Mouse (Mus musculus) intestine, embryonic 15.5 days (tissue): Measurements from ENCODE around the gene Lrba. TPM values are rescaled to one million over a fixed set of nuclear protein-coding genes. Genes with fewer than 3 reads are reported as not detected.

ENCODE experiments used
- ATAC-seq: fragments of 200-750 bp; cut with Nextera tagmentation; 2 replicates; pipeline ENCODE4 v1.8.0; 2017; ENCODE audit warnings: moderate TSS enrichment, moderate library complexity
- H3K27ac ChIP-seq: fragments of 300-500 bp; sonication (generic); 2 replicates; pipeline ENCODE4 v1.5.1; 2015; ENCODE audit warnings: mild to moderate bottlenecking, inconsistent platforms
- H3K27me3 ChIP-seq: fragments of 300-500 bp; sonication (generic); replicated peaks from 2 replicates; pipeline ENCODE4 v1.6.1; 2015; ENCODE audit warnings: inconsistent platforms
- H3K36me3 ChIP-seq: fragments of 300-500 bp; sonication (generic); 2 replicates; pipeline ENCODE4 v1.6.1; 2015; ENCODE audit warnings: inconsistent platforms
- H3K4me1 ChIP-seq: fragments of 300-500 bp; sonication (generic); replicated peaks from 2 replicates; pipeline ENCODE4 v1.6.1; 2015; ENCODE audit warnings: inconsistent platforms
- H3K4me2 ChIP-seq: fragments of 300-500 bp; sonication (generic); replicated peaks from 2 replicates; pipeline ENCODE4 v1.6.1; 2015; ENCODE audit warnings: mild to moderate bottlenecking, inconsistent platforms
- H3K4me3 ChIP-seq: fragments of 300-500 bp; sonication (generic); replicated peaks from 2 replicates; pipeline ENCODE4 v1.5.1; 2015; ENCODE audit warnings: inconsistent platforms
- H3K9ac ChIP-seq: fragments of 300-500 bp; sonication (generic); 2 replicates; pipeline ENCODE4 v1.6.1; 2015; ENCODE audit warnings: inconsistent platforms
- H3K9me3 ChIP-seq: fragments of 300-500 bp; sonication (generic); 2 replicates; pipeline ENCODE4 v1.6.1; 2016; ENCODE audit warnings: inconsistent platforms
- WGBS: fragments of 180-500 bp; shearing (Covaris S2); methylation state at CpG from one replicate; pipeline ENCODE4 v1.1.7; 2015; 5-methylcytosine and 5-hydroxymethylcytosine counted together
- polyA plus RNA-seq: library from polyadenylated mRNA; unstranded; fragments of >200 nt; fragmentation: Nextera tagmentation; extraction: Ambion mirVana; gene quantifications from 2 replicates; pipeline ENCODE4 v1.2.1, GENCODE M21; 2015

Lrba gene
- polyA plus RNA-seq, 1 experiment from 2014 or later = 6.1 TPM

GRCm38 (mm10) chr3:86602284-86602683 lies 377.8 kb downstream of the Lrba start:
- ATAC-seq = no peak
- H3K4me2 ChIP-seq = no peak overlapping the region
- no peak overlapping the region for H3K27ac ChIP-seq
- no peak overlapping the region for H3K4me3 ChIP-seq
- H3K9me3 ChIP-seq = no peaks in the 10 kb centered on the region
- no peaks in the 10 kb centered on the region for H3K27me3 ChIP-seq
- WGBS = 80% methylated on average over 3 of the region's 3 CpGs
- H3K9ac ChIP-seq = no peak overlapping the region
- no peaks in the 10 kb centered on the region for H3K4me1 ChIP-seq
- H3K36me3 ChIP-seq = no peaks in the 10 kb centered on the region

GRCm38 (mm10) chr3:86605775-86606174 lies 381.3 kb downstream of the Lrba start:
- no peak overlapping the region for H3K4me3 ChIP-seq
- WGBS = 86% methylated on average over 8 of the region's 8 CpGs
- H3K36me3 ChIP-seq = no peaks in the 10 kb centered on the region
- H3K9me3 ChIP-seq = no peaks in the 10 kb centered on the region
- H3K4me2 ChIP-seq = no peak overlapping the region
- no peaks in the 10 kb centered on the region for H3K27me3 ChIP-seq
- no peak overlapping the region for H3K9ac ChIP-seq
- ATAC-seq = no peak
- H3K4me1 ChIP-seq = no peaks in the 10 kb centered on the region
- H3K27ac ChIP-seq = no peak overlapping the region

GRCm38 (mm10) chr3:86627008-86627743 lies 402.7 kb downstream of the Lrba start:
- ATAC-seq = no peak
- 63% methylated on average over 4 of the region's 4 CpGs for WGBS

GRCm38 (mm10) chr3:86629379-86629778 lies 404.9 kb downstream of the Lrba start:
- Histone ChIP-seq H3K4me2 (no peak overlapping the region), H3K9me3 (no peaks in the 10 kb centered on the region)
- WGBS = 83% methylated on average over 4 of the region's 4 CpGs

More at GRCm38 (mm10) chr3:86627008-86627743, 402.7 kb downstream of the Lrba start:
- no peaks in the 10 kb centered on the region for H3K36me3 ChIP-seq
- H3K27ac ChIP-seq = no peak overlapping the region
- H3K4me2 ChIP-seq = no peak overlapping the region
- H3K4me3 ChIP-seq = no peak overlapping the region
- no peaks in the 10 kb centered on the region for H3K4me1 ChIP-seq
- no peak overlapping the region for H3K9ac ChIP-seq
- H3K27me3 ChIP-seq = no peaks in the 10 kb centered on the region
- no peaks in the 10 kb centered on the region for H3K9me3 ChIP-seq

GRCm38 (mm10) chr3:86635464-86635863 lies 411.0 kb downstream of the Lrba start:
- WGBS = 50% methylated on average over 5 of the region's 5 CpGs
- no peak overlapping the region for H3K27ac ChIP-seq

More at GRCm38 (mm10) chr3:86629379-86629778, 404.9 kb downstream of the Lrba start:
- Histone ChIP-seq H3K36me3 (no peaks in the 10 kb centered on the region), H3K27me3 (no peaks in the 10 kb centered on the region), H3K27ac (no peak overlapping the region), H3K9ac (no peak overlapping the region), H3K4me1 (no peaks in the 10 kb centered on the region), H3K4me3 (no peak overlapping the region)
- no peak for ATAC-seq

GRCm38 (mm10) chr3:86635940-86636339 lies 411.5 kb downstream of the Lrba start:
- Histone ChIP-seq H3K9me3 (no peaks in the 10 kb centered on the region), H3K27me3 (no peaks in the 10 kb centered on the region), H3K9ac (no peak overlapping the region), H3K27ac (no peak overlapping the region), H3K4me1 (no peaks in the 10 kb centered on the region; the same call in 1 of the 2 replicates), H3K36me3 (no peaks in the 10 kb centered on the region), H3K4me3 (no peak overlapping the region), H3K4me2 (no peak overlapping the region)
- no peak for ATAC-seq
- WGBS = 29% methylated on average over 1 of the region's 1 CpGs

More at GRCm38 (mm10) chr3:86635464-86635863, 411.0 kb downstream of the Lrba start:
- no peak for ATAC-seq
- no peak overlapping the region; the same call in 1 of the 2 replicates for H3K4me2 ChIP-seq
- no peaks in the 10 kb centered on the region for H3K27me3 ChIP-seq
- no peaks in the 10 kb centered on the region; the same call in 1 of the 2 replicates for H3K4me1 ChIP-seq
- no peaks in the 10 kb centered on the region for H3K9me3 ChIP-seq
- no peak overlapping the region for H3K4me3 ChIP-seq
- H3K9ac ChIP-seq = no peak overlapping the region
- no peaks in the 10 kb centered on the region for H3K36me3 ChIP-seq

GRCm38 (mm10) chr3:86638552-86639348 lies 414.3 kb downstream of the Lrba start:
- 76% methylated on average over 2 of the region's 2 CpGs for WGBS
- Histone ChIP-seq H3K27me3 (no peaks in the 10 kb centered on the region), H3K4me1 (no peaks in the 10 kb centered on the region; the same call in 1 of the 2 replicates), H3K4me3 (no peak overlapping the region), H3K27ac (no peak overlapping the region), H3K9me3 (no peaks in the 10 kb centered on the region), H3K4me2 (no peak overlapping the region), H3K36me3 (no peaks in the 10 kb centered on the region), H3K9ac (no peak overlapping the region)
- ATAC-seq = no peak

GRCm38 (mm10) chr3:86641393-86641792 lies 416.9 kb downstream of the Lrba start:
- Histone ChIP-seq H3K36me3 (no peaks in the 10 kb centered on the region), H3K27me3 (no peaks in the 10 kb centered on the region), H3K9ac (no peak overlapping the region), H3K4me2 (no peak overlapping the region), H3K4me1 (no peaks in the 10 kb centered on the region), H3K4me3 (no peak overlapping the region), H3K27ac (no peak overlapping the region), H3K9me3 (no peaks in the 10 kb centered on the region)
- no peak for ATAC-seq
- 85% methylated on average over 5 of the region's 5 CpGs for WGBS

- no peaks in the 10 kb centered on the region for H3K27me3 ChIP-seq
- no peaks in the 10 kb centered on the region for H3K9me3 ChIP-seq
- ATAC-seq = no peak
- no peaks in the 10 kb centered on the region for H3K36me3 ChIP-seq
- no peak overlapping the region for H3K9ac ChIP-seq
- H3K27ac ChIP-seq = no peak overlapping the region
- no peak overlapping the region for H3K4me2 ChIP-seq
- no peaks in the 10 kb centered on the region for H3K4me1 ChIP-seq
- no peak overlapping the region for H3K4me3 ChIP-seq
Observed at GRCm38 (mm10) chr3:86641796-86642195, 417.3 kb downstream of the Lrba start.

- no peaks in the 10 kb centered on the region for H3K27me3 ChIP-seq
- no peak for ATAC-seq
- H3K4me3 ChIP-seq = no peak overlapping the region
- no peak overlapping the region for H3K9ac ChIP-seq
- no peaks in the 10 kb centered on the region for H3K4me1 ChIP-seq
- no peaks in the 10 kb centered on the region for H3K36me3 ChIP-seq
- no peaks in the 10 kb centered on the region for H3K9me3 ChIP-seq
- WGBS = 59% methylated on average over 2 of the region's 2 CpGs
- H3K4me2 ChIP-seq = no peak overlapping the region
- no peak overlapping the region for H3K27ac ChIP-seq
Observed at GRCm38 (mm10) chr3:86646771-86647170, 422.3 kb downstream of the Lrba start.

GRCm38 (mm10) chr3:86651006-86651405 lies 426.5 kb downstream of the Lrba start:
- Histone ChIP-seq H3K4me2 (no peak overlapping the region), H3K4me1 (no peaks in the 10 kb centered on the region), H3K4me3 (no peak overlapping the region), H3K27ac (no peak overlapping the region), H3K27me3 (no peaks in the 10 kb centered on the region), H3K9ac (no peak overlapping the region), H3K9me3 (no peaks in the 10 kb centered on the region), H3K36me3 (no peaks in the 10 kb centered on the region)
- WGBS = 66% methylated on average over 3 of the region's 3 CpGs
- no peak for ATAC-seq

GRCm38 (mm10) chr3:86659326-86659725 lies 434.8 kb downstream of the Lrba start:
- ATAC-seq = no peak
- no peak overlapping the region for H3K27ac ChIP-seq
- no peaks in the 10 kb centered on the region for H3K9me3 ChIP-seq
- H3K27me3 ChIP-seq = no peaks in the 10 kb centered on the region
- no peak overlapping the region for H3K4me2 ChIP-seq
- 88% methylated on average over 5 of the region's 5 CpGs for WGBS
- no peaks in the 10 kb centered on the region for H3K36me3 ChIP-seq
- no peak overlapping the region for H3K4me3 ChIP-seq
- H3K4me1 ChIP-seq = no peaks in the 10 kb centered on the region
- no peak overlapping the region for H3K9ac ChIP-seq
